In the genomic region with DNA sequence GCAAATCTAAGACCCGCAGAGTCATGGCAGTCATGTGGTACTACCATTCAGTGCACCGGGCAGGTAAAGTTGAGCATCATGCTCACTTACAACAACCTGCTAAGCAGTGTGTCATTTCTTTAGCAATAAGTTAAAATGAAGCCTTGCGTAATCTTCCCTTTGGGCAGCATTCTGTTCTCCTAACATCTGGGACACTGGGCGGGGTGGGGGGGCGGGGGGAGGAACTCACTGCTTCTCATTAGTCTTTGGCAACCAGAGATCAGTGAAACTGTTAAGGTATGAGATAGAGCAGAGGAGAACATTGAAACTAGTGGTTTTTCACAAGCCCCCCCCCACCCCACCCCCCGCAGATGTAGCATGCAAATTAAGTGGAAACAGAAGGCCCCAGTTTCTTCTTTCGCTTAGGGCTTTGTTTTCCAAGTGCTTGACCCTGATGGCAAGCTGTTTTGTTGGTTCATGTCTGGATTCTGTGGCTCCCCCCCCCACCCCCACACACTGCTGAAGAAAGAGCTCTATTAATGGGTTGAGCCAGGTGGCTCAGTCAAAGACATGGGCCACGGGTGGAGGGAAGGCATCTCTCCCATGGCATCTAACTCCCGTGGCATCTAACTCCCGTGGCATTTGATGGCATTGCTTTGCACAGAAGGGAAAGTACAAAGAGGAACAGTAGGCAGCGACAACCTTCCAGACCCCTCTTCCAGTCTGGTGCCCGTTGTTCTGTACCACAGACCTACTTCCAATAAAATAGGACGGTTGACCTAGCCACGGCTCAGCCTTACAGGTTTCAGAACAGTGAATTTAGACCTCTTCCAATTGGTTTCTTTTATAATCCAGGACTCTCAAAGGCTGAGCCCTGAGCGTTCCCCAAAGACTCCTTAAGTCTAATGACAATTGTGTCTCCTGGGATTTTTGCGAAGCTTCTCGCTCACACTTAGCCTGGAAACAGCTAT, we compare ENCODE assay signal across 18 mouse cellular contexts.
A peak's percentile ranks its signal among the peaks of the same experiment; 100 is the strongest.
DNase-seq lines count a peak whose midpoint lies in the region; ATAC-seq lines count a peak whose summit lies in the region.
"Had no signal": no experiment of that assay in that cellular context is flagged by ENCODE, and none has a peak within 500 bp of the region (broad histone marks: within the 10 kb centered on the region; RNA-seq: fewer than 3 reads in every experiment).

No protein-coding gene starts in this region.

- H3K27ac ChIP-seq in embryonic facial prominence, embryonic 14.5 days (replicated peaks; ENCODE audit: low read depth, low read length): no peak overlapping the region
- peak overlapping the region; percentile 43; the same call in 1 of the 2 replicates for H3K27ac ChIP-seq in limb, embryonic 15.5 days
- H3K27ac ChIP-seq: kidney, embryonic 15.5 days; limb, embryonic 13.5 days; midbrain, embryonic 10.5 days had no signal

- no peaks in the 10 kb centered on the region for H3K27me3 ChIP-seq in embryonic facial prominence, embryonic 14.5 days (replicated peaks; ENCODE audit: control insufficient read depth, insufficient read depth, low read length)
- H3K27me3 ChIP-seq in limb, embryonic 15.5 days: no peaks in the 10 kb centered on the region
- H3K27me3 ChIP-seq: kidney, embryonic 15.5 days; limb, embryonic 13.5 days; Patski had no signal

- intact Hi-C loops in left cerebral cortex, postnatal 10 days (cut with DNase I): no loop called here

- H3K9me3 ChIP-seq in embryonic facial prominence, embryonic 14.5 days (ENCODE audit: control insufficient read depth, low read length): no peaks in the 10 kb centered on the region
- no peaks in the 10 kb centered on the region for H3K9me3 ChIP-seq in limb, embryonic 15.5 days
- H3K9me3 ChIP-seq: kidney, embryonic 15.5 days; limb, embryonic 13.5 days; midbrain, embryonic 10.5 days had no signal

- no peak overlapping the region for H3K9ac ChIP-seq in embryonic facial prominence, embryonic 14.5 days (ENCODE audit: low read depth, low read length)
- H3K9ac ChIP-seq in limb, embryonic 15.5 days: no peak overlapping the region
- H3K9ac ChIP-seq: forebrain, postnatal 0 days; kidney, embryonic 15.5 days; limb, embryonic 13.5 days had no signal

- no peak overlapping the region for H3K4me3 ChIP-seq in embryonic facial prominence, embryonic 14.5 days (ENCODE audit: low read depth, low read length)
- H3K4me3 ChIP-seq in limb, embryonic 15.5 days: no peak overlapping the region
- H3K4me3 ChIP-seq: kidney, embryonic 15.5 days; limb, embryonic 13.5 days; midbrain, embryonic 10.5 days had no signal

- ATAC-seq in embryonic facial prominence, embryonic 14.5 days (ENCODE audit: low read depth): peak; percentile 33; the same call in 1 of the 2 replicates
- peak; percentile 57; the same call in 1 of the 2 replicates for ATAC-seq in limb, embryonic 15.5 days (ENCODE audit: insufficient number of reproducible peaks, low FRiP score, low TSS enrichment, low read depth)
- ATAC-seq: forebrain, postnatal 0 days; Patski had no signal

- no peaks in the 10 kb centered on the region for H3K36me3 ChIP-seq in embryonic facial prominence, embryonic 14.5 days (ENCODE audit: control insufficient read depth, insufficient read depth, low read length)
- H3K36me3 ChIP-seq in limb, embryonic 15.5 days: no peaks in the 10 kb centered on the region
- H3K36me3 ChIP-seq: kidney, embryonic 15.5 days; limb, embryonic 13.5 days; midbrain, embryonic 10.5 days had no signal

- DNase-seq in kidney, adult 18-20 months: peak; percentile 4
- DNase-seq in kidney, adult 11 months: no peak
- peak; percentile 74 for DNase-seq in A20 (ENCODE audit: low read depth, low spot score)
- no peak for DNase-seq in embryonic facial prominence, embryonic 14.5 days (ENCODE audit: low spot score)
- DNase-seq in cerebellum, postnatal 25 days: no peak
- no peak for DNase-seq in left cerebral cortex, postnatal 10 days (ENCODE audit: extremely low spot score in 1 of 2, low spot score in 2 of 2)
- DNase-seq in adrenal gland, adult 2 months: no peak
- DNase-seq: cerebellum, adult 11-12 months; forebrain, postnatal 0 days; gastrocnemius, postnatal 10 days; heart, postnatal 36 days; retina, postnatal 1 day had no signal

- H3K4me1 ChIP-seq in embryonic facial prominence, embryonic 14.5 days (ENCODE audit: control insufficient read depth, insufficient read depth, low read length): no peaks in the 10 kb centered on the region; the same call in 1 of the 2 replicates
- peaks cover 10% of the 10 kb centered on the region; the same call in 1 of the 2 replicates for H3K4me1 ChIP-seq in limb, embryonic 15.5 days
- H3K4me1 ChIP-seq: kidney, embryonic 15.5 days; midbrain, embryonic 10.5 days had no signal

- no peak overlapping the region for H3K4me2 ChIP-seq in embryonic facial prominence, embryonic 14.5 days (ENCODE audit: low read depth, low read length)
- no peak overlapping the region for H3K4me2 ChIP-seq in limb, embryonic 15.5 days
- H3K4me2 ChIP-seq: heart, embryonic 11.5 days; kidney, embryonic 15.5 days; limb, embryonic 13.5 days had no signal

- whole genome bisulfite sequencing in embryonic facial prominence, embryonic 14.5 days: 63% methylated on average over 17 of the region's 17 CpGs
- WGBS in limb, embryonic 15.5 days: 48% methylated on average over 17 of the region's 17 CpGs

Comparison
In these comparisons a context has a peak if more than half of its experiments do, and no peak if none do; other contexts are left out.
1. DNase-seq: peak in kidney, adult 18-20 months (single experiment) and A20 (single experiment); none in kidney, adult 11 months (single experiment), embryonic facial prominence, embryonic 14.5 days (single experiment), cerebellum, postnatal 25 days (0 of 2), left cerebral cortex, postnatal 10 days (0 of 2) and adrenal gland, adult 2 months (single experiment).